Mouse (Mus musculus) lung, adult 2 months (tissue): Measurements from ENCODE around the gene St8sia4.

Source experiments
- CTCF ChIP-seq: fragments of 200-500 bp; IDR thresholded peaks from 2 replicates; pipeline ENCODE4 v1.5.1; 2011; ENCODE audit warnings: mild to moderate bottlenecking, low read length, control low read depth; ENCODE audit not compliant: insufficient read depth
- POLR2A ChIP-seq: fragments of 200-500 bp; IDR thresholded peaks from 2 replicates; pipeline ENCODE4 v1.6.1; 2011; ENCODE audit warnings: low read depth, mild to moderate bottlenecking, control low read depth, low read length, borderline replicate concordance; ENCODE audit errors: extremely low read depth

GRCm38 (mm10) chr1:95582264-95582663, 85.1 kb downstream of the St8sia4 start:
- TF ChIP-seq CTCF (no peak), POLR2A (no peak)
